Mouse (Mus musculus) frontal cortex, postnatal 25 days (tissue): ENCODE data around the gene Sult6b2.

Experiments used
- DNase-seq, 2 experiments: peaks; one replicate each; pipeline ENCODE4 v3.0.0; 2022; ENCODE audit warnings: low spot score in 2 of 2

Gene Sult6b2

DNA sequence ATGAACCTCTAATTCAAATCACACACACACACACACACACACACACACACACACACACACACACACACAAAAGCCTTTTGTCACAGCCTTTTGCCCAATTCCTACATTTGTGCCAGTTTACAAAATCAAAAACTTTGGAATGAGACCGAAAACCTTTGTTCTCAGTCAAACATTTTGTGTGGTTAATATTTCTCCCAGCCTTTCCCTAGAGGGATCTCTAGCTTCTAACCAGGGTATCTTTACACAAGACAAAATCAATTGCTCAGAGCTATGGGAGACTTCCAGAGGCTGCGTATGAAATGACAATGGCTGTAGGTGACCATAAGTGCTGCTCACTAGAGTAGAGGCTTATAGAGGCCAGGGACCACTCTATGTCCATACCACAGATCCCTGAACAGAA, 66.1 kb downstream of the Sult6b2 start:
- DNase-seq: no peak

DNA sequence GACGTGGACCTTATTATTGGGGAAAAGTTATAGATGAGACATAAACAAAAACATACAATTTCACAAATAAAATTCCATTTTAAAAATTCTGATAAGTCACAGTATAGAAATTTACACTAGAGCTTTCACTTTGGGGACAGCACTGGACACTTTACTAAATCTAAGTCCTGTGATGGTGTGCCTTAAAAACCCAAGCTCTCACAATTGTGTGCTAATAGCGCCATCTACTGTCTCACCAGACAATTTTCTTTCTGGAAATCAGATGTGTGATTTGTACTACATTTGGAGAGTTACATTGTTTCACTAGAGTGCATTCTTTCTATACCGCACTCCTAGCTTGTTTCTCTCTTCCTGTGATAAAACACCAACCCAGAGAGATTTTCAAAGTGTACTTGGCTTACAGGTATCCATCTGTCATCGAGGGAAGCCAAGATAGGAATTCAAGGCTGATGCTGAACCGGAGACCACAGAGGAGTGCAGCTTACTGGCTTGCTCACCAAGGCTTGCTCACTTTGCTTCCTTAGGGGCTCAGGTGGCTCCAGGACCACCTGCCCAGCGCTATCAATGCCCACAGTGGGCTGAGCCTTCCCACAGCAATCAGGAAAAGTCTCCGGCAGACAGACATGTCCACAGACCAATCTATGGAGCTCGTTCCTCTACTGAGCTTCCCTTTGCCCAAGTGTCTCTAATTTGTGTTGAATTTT, 68.8 kb downstream of the Sult6b2 start:
- DNase-seq: no peak
